Mouse (Mus musculus): ENCODE data around the gene A630001G21Rik. TPM values are rescaled to one million over a fixed set of nuclear protein-coding genes. Genes with fewer than 3 reads are reported as not detected.

The A630001G21Rik gene
- polyA plus RNA-seq, 1 experiment = 0.02 TPM

DNA sequence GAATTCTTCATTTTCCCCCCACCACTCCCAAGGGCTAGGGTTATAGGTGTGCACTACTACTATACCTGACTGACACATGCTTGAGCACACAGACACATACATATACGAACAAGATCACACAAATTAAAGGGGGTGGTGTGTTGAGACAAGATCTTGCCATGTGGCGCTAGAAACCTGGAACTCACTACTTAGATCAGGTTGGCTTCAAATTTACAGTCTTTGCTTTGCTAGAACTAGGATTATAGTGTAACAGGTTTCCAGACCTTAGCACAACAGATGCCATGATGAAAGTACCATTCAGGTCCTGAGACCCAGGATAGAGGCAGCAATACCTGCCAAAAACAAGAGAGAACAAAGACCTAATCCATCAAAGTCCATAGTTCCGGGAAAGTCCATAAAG lies 13.0 kb upstream of the A630001G21Rik start:
- H3K4me3 ChIP-seq = no peak overlapping the region
- H3K36me3 ChIP-seq (ENCODE audit: control insufficient read depth, insufficient read depth) = peaks cover 5% of the 10 kb centered on the region
- no peak overlapping the region for H3ac ChIP-seq (ENCODE audit: control insufficient read depth, insufficient read length)
- H3K79me2 ChIP-seq (ENCODE audit: control insufficient read depth, insufficient read depth) = peaks cover 26% of the 10 kb centered on the region
- no peak overlapping the region for H3K4me2 ChIP-seq (ENCODE audit: low read depth)
- peaks cover 7% of the 10 kb centered on the region for H3K27me3 ChIP-seq (ENCODE audit: control insufficient read depth, insufficient read depth, insufficient read length)
- TF ChIP-seq POLR2A (IDR thresholded peaks at IDR 0.05; ENCODE audit: insufficient read length, low read depth) (no peak), MYOD1 (IDR thresholded peaks at IDR 0.05; ENCODE audit: control insufficient read depth in 1 of 3, insufficient read length in 2 of 3, low read depth in 2 of 3) (no peak), CEBPB (IDR thresholded peaks at IDR 0.05; ENCODE audit: insufficient read depth, poor library complexity, severe bottlenecking) (no peak), TCF3 (IDR thresholded peaks at IDR 0.05; ENCODE audit: insufficient read length, low read depth) (no peak), SRF (IDR thresholded peaks at IDR 0.05; ENCODE audit: control insufficient read depth, insufficient read length, low read depth) (no peak), POLR2AphosphoS2 (IDR thresholded peaks at IDR 0.05; ENCODE audit: insufficient read length, low read depth) (no peak), MAX (IDR thresholded peaks at IDR 0.05; ENCODE audit: low read depth) (no peak), TCF12 (IDR thresholded peaks at IDR 0.05; ENCODE audit: insufficient read depth, poor library complexity, severe bottlenecking) (no peak)

DNA sequence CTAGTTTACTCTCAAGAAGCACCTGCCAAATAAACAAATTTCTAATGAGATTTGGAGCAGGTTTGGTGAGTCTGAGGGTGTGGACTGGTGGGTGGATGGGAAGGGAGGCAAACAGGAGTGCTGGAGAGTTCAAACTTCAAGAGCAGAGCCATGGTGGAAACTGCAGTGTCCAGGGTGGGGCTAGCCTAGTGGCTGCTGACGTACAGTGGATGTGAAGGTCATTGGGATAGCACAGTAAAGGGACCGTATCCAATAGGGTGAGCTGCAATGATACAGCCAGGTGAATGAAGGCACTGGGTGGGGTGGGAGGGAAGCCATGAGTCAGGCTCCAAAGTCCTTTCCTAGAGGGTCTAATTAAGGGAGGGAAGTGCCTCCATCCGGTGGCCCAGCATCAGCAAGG lies 12.1 kb upstream of the A630001G21Rik start:
- H3K36me3 ChIP-seq (ENCODE audit: control insufficient read depth, insufficient read depth) = no peaks in the 10 kb centered on the region
- peaks cover 17% of the 10 kb centered on the region for H3K79me2 ChIP-seq (ENCODE audit: control insufficient read depth, insufficient read depth)
- H3K27me3 ChIP-seq (ENCODE audit: control insufficient read depth, insufficient read depth, insufficient read length) = peaks cover 7% of the 10 kb centered on the region
- no peak overlapping the region for H3K4me3 ChIP-seq
- no peak for TF ChIP-seq TCF3 (IDR thresholded peaks at IDR 0.05; ENCODE audit: insufficient read length, low read depth)
- no peak for TF ChIP-seq CEBPB (IDR thresholded peaks at IDR 0.05; ENCODE audit: insufficient read depth, poor library complexity, severe bottlenecking)
- no peak for TF ChIP-seq POLR2A (IDR thresholded peaks at IDR 0.05; ENCODE audit: insufficient read length, low read depth)
- no peak for TF ChIP-seq MYOD1 (IDR thresholded peaks at IDR 0.05; ENCODE audit: control insufficient read depth in 1 of 3, insufficient read length in 2 of 3, low read depth in 2 of 3)
- TF ChIP-seq SRF (IDR thresholded peaks at IDR 0.05; ENCODE audit: control insufficient read depth, insufficient read length, low read depth) = no peak
- no peak for TF ChIP-seq E2F4 (IDR thresholded peaks at IDR 0.05; ENCODE audit: insufficient read depth)
- TF ChIP-seq USF1 (IDR thresholded peaks at IDR 0.05; ENCODE audit: low read depth) = no peak
- no peak for TF ChIP-seq MAX (IDR thresholded peaks at IDR 0.05; ENCODE audit: low read depth)
- no peak for TF ChIP-seq TCF12 (IDR thresholded peaks at IDR 0.05; ENCODE audit: insufficient read depth, poor library complexity, severe bottlenecking)
- no peak for TF ChIP-seq REST (IDR thresholded peaks at IDR 0.05; ENCODE audit: insufficient read depth, insufficient read length)
- no peak for TF ChIP-seq POLR2AphosphoS2 (IDR thresholded peaks at IDR 0.05; ENCODE audit: insufficient read length, low read depth)
- TF ChIP-seq MYOG (IDR thresholded peaks at IDR 0.05; ENCODE audit: control insufficient read depth in 1 of 3, insufficient read depth in 1 of 3, insufficient read length in 2 of 3, low read depth in 2 of 3) = no peak
- H3K4me2 ChIP-seq (ENCODE audit: low read depth) = no peak overlapping the region
- H3ac ChIP-seq (ENCODE audit: control insufficient read depth, insufficient read length) = no peak overlapping the region

DNA sequence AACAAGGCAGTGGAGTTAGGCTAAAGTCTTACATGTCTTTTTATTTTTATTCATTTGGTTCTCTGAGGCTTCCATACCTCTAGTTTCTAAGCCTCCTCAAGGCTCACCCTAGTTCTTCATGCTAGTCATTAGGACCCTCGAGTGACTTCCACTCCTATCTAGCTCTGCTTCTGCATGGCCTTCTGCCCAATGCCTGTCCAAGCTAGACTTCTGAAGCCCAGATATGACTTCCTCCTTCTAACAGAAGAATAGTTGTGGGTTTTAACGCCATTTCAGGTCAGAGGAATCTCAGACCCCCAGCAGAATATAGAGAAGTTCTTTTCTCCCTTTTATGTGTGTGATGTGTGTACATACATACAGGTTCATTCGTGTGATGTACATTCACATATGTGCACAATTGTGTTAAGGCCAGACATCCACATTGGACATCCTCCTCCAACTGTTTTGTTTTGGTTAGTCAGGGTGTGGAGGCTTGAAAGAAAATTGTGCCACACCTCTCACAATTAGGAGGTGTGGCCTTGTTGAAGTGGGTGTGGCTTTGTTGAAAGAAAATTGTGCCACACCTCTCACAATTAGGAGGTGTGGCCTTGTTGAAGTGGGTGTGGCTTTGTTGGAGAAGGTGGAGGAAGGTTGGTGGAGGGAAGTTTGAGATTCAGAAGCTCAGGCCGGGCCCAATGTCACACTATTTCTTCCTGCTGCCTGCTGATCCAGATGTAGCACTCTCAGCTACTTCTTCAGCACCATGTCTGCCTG lies 1.2 kb upstream of the A630001G21Rik start:
- no peak overlapping the region for H3ac ChIP-seq (ENCODE audit: control insufficient read depth, insufficient read length)
- H3K36me3 ChIP-seq (ENCODE audit: control insufficient read depth, insufficient read depth) = no peaks in the 10 kb centered on the region
- H3K27me3 ChIP-seq (ENCODE audit: control insufficient read depth, insufficient read depth, insufficient read length) = no peaks in the 10 kb centered on the region
- no peaks in the 10 kb centered on the region for H3K79me2 ChIP-seq (ENCODE audit: control insufficient read depth, insufficient read depth)
- TF ChIP-seq E2F4 (IDR thresholded peaks at IDR 0.05; ENCODE audit: insufficient read depth) = no peak
- TF ChIP-seq REST (IDR thresholded peaks at IDR 0.05; ENCODE audit: insufficient read depth, insufficient read length) = no peak
- no peak for TF ChIP-seq CEBPB (IDR thresholded peaks at IDR 0.05; ENCODE audit: insufficient read depth, poor library complexity, severe bottlenecking)
- TF ChIP-seq POLR2A (IDR thresholded peaks at IDR 0.05; ENCODE audit: insufficient read length, low read depth) = no peak
- no peak for TF ChIP-seq SRF (IDR thresholded peaks at IDR 0.05; ENCODE audit: control insufficient read depth, insufficient read length, low read depth)
- no peak for TF ChIP-seq POLR2AphosphoS2 (IDR thresholded peaks at IDR 0.05; ENCODE audit: insufficient read length, low read depth)
- no peak for TF ChIP-seq USF1 (IDR thresholded peaks at IDR 0.05; ENCODE audit: low read depth)
- no peak for TF ChIP-seq MAX (IDR thresholded peaks at IDR 0.05; ENCODE audit: low read depth)
- H3K4me2 ChIP-seq (ENCODE audit: low read depth) = no peak overlapping the region
- H3K4me3 ChIP-seq = no peak overlapping the region

DNA sequence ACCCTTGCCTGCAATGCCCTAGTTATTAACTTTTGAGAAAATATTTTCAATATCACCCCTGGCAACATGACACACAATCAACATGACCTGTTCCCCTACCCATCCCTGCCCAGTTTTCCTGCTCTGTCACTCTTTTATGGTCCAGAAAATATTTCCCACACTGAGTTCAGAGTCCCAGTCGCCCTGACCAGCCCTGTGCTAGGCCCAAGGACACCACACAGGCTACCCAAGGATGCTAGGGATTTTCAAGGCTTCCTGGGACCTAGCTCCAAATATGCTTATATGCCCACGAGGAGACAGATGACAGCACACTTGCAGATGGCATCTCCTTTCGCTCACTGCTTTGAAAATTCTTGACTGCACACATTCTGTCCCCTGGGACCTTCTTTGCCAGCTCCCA lies 569 bp upstream of the A630001G21Rik start:
- no peak overlapping the region for H3K4me2 ChIP-seq (ENCODE audit: low read depth)
- TF ChIP-seq TCF12 (IDR thresholded peaks at IDR 0.05; ENCODE audit: insufficient read depth, poor library complexity, severe bottlenecking) (no peak), MYOD1 (IDR thresholded peaks at IDR 0.05; ENCODE audit: control insufficient read depth in 1 of 3, insufficient read length in 2 of 3, low read depth in 2 of 3) (no peak), USF1 (IDR thresholded peaks at IDR 0.05; ENCODE audit: low read depth) (no peak), POLR2AphosphoS2 (IDR thresholded peaks at IDR 0.05; ENCODE audit: insufficient read length, low read depth) (no peak), E2F4 (IDR thresholded peaks at IDR 0.05; ENCODE audit: insufficient read depth) (no peak), REST (IDR thresholded peaks at IDR 0.05; ENCODE audit: insufficient read depth, insufficient read length) (no peak), TCF3 (IDR thresholded peaks at IDR 0.05; ENCODE audit: insufficient read length, low read depth) (no peak), POLR2A (IDR thresholded peaks at IDR 0.05; ENCODE audit: insufficient read length, low read depth) (no peak), CEBPB (IDR thresholded peaks at IDR 0.05; ENCODE audit: insufficient read depth, poor library complexity, severe bottlenecking) (no peak), SRF (IDR thresholded peaks at IDR 0.05; ENCODE audit: control insufficient read depth, insufficient read length, low read depth) (no peak)
- H3ac ChIP-seq (ENCODE audit: control insufficient read depth, insufficient read length) = no peak overlapping the region
- H3K79me2 ChIP-seq (ENCODE audit: control insufficient read depth, insufficient read depth) = no peaks in the 10 kb centered on the region
- no peak overlapping the region for H3K4me3 ChIP-seq
- H3K36me3 ChIP-seq (ENCODE audit: control insufficient read depth, insufficient read depth) = no peaks in the 10 kb centered on the region
- H3K27me3 ChIP-seq (ENCODE audit: control insufficient read depth, insufficient read depth, insufficient read length) = no peaks in the 10 kb centered on the region

DNA sequence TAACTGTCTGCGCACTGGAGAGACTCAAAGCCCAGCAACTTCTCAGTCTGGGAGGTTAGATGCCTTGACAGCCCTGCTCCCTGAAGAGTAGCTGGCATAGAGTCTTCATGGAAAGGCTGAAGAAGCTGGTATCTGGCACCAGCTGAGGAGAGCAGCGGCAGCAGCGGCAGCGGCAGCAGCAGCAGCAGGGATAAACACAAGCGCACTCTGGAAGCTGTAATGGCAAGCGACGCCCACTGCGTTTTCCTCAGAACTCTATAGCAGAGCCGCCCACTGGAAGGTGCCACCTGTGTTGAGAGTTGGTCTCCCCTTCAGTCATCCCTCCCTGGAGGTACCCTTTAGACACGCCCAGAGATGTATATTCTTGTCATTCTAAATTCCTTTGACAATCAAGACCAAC lies 2.3 kb downstream of the A630001G21Rik start:
- no peak overlapping the region for H3ac ChIP-seq (ENCODE audit: control insufficient read depth, insufficient read length)
- H3K27me3 ChIP-seq (ENCODE audit: control insufficient read depth, insufficient read depth, insufficient read length) = no peaks in the 10 kb centered on the region
- H3K4me2 ChIP-seq (ENCODE audit: low read depth) = no peak overlapping the region

More for the DNA sequence above, 2.3 kb downstream of the A630001G21Rik start:
- no peaks in the 10 kb centered on the region for H3K79me2 ChIP-seq (ENCODE audit: control insufficient read depth, insufficient read depth)
- no peaks in the 10 kb centered on the region for H3K36me3 ChIP-seq (ENCODE audit: control insufficient read depth, insufficient read depth)
- TF ChIP-seq E2F4 (IDR thresholded peaks at IDR 0.05; ENCODE audit: insufficient read depth) (no peak), SRF (IDR thresholded peaks at IDR 0.05; ENCODE audit: control insufficient read depth, insufficient read length, low read depth) (no peak)
- no peak overlapping the region for H3K4me3 ChIP-seq

Data from myocyte (in vitro differentiated cells).